Mouse (Mus musculus): Measurements from ENCODE around the gene Gm28044.
A peak's percentile ranks its signal among the peaks of the same experiment; 100 is the strongest.
"Not testable (repeated sequence)": the region's sequence is repeated elsewhere in the genome, so short reads cannot be mapped to it uniquely, and the experiment has no call there.

DNA sequence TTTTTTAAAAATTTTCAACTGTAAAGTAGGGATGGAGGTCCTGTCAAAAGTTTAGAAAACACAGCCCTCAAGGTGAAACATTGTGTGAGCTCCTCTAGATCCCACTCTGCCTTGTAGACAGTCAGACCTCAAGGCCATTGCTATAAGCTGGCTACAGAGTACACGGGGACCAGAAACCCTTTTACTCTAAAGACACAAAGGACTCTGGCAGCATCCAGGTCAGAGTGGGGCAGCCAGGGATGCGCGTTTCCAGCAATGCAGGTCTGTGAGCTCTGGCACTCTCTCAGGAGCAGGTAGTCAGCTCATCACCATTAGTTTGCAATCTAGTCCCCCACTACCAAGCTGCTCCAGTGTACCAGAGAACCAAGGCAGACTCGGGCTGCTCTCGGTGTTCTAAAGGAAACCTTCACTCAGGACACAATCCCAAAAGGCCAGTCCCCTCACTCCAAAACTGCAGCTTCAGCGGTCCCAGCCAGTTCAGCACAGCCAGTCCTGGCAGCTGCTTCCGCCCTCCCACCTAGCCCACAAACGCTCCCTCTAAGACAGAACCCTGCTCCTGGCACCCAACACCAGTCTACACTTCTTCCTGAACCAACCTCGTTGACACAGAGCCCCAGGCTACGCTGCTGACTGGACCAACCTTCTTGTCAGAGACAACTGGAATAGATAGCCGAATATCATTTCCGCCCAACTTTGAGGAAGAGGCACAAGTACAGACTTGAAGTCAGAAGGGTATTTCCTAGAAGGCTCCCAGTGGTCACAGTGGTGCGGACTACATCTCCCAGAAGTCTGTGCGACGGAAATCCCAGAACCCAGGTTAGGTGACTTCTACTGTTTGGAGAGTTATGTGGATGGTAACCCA lies 14.9 kb upstream of the Gm28044 start, which contains the start of the genes Gm28041 and Zfp456:
- TF ChIP-seq POLR2A (IDR thresholded peaks at IDR 0.05; ENCODE audit: control insufficient read depth in 1 of 2, insufficient read depth in 1 of 2, low read depth in 1 of 2, low read length in 2 of 2, poor library complexity in 1 of 2), result peak in 1 of 2 experiments; percentile 65; a peak in 2 of 4 replicates
- TF ChIP-seq USF1 (IDR thresholded peaks at IDR 0.05; ENCODE audit: low read depth, low read length); CTCF (IDR thresholded peaks at IDR 0.05 in 2 of 3, conservative IDR thresholded peaks at IDR 0.05 in 1 of 3; ENCODE audit: control insufficient read depth in 1 of 3, insufficient read depth in 1 of 3, low read depth in 2 of 3, low read length in 3 of 3, poor library complexity in 1 of 3, severe bottlenecking in 1 of 3); ZC3H11A (IDR thresholded peaks at IDR 0.05; ENCODE audit: low read depth, low read length); MAX (IDR thresholded peaks at IDR 0.05; ENCODE audit: low read length); POLR2AphosphoS5 (IDR thresholded peaks at IDR 0.05; ENCODE audit: borderline replicate concordance, low read depth, low read length); TAL1 (IDR thresholded peaks at IDR 0.05; ENCODE audit: low read length); USF2 (IDR thresholded peaks at IDR 0.05; ENCODE audit: borderline replicate concordance in 1 of 2, insufficient read depth in 1 of 2, low read depth in 1 of 2, low read length in 2 of 2): not testable (repeated sequence)
- TF ChIP-seq EP300 (IDR thresholded peaks at IDR 0.05; ENCODE audit: low read depth in 1 of 2, low read length in 2 of 2), result 0 out of 4 replicates have a peak, but pooled peaks of 1 of the 2 experiments have one; percentile 35
- TF ChIP-seq MXI1 (IDR thresholded peaks at IDR 0.05; ENCODE audit: low read depth, low read length), result peak; percentile 62; the same call in 1 of the 2 replicates
- TF ChIP-seq HCFC1 (IDR thresholded peaks at IDR 0.05; ENCODE audit: low read depth, low read length), result peak; percentile 93

All from MEL (cell line).